Mouse (Mus musculus) myocyte (in vitro differentiated cells): ENCODE data around the gene Bach2. TPM values are rescaled to one million over a fixed set of nuclear protein-coding genes. Genes with fewer than 3 reads are reported as not detected.

Experiments
- H3K27me3 ChIP-seq: one replicate; pipeline ENCODE4 v1.6.1; 2011; ENCODE audit not compliant: control insufficient read depth, insufficient read depth, insufficient read length
- H3K36me3 ChIP-seq: one replicate; pipeline ENCODE4 v1.6.1; 2011; ENCODE audit not compliant: control insufficient read depth, insufficient read depth
- H3K4me2 ChIP-seq: one replicate; pipeline ENCODE4 v1.6.1; 2011; ENCODE audit warnings: low read depth, control low read depth
- H3K4me3 ChIP-seq: one replicate; pipeline ENCODE4 v1.5.1; 2011; ENCODE audit warnings: mild to moderate bottlenecking, control low read depth, moderate library complexity
- H3K79me2 ChIP-seq: one replicate; pipeline ENCODE4 v1.6.1; 2011; ENCODE audit not compliant: control insufficient read depth, insufficient read depth
- H3ac ChIP-seq: one replicate; pipeline ENCODE4 v1.6.1; 2011; ENCODE audit not compliant: control insufficient read depth, insufficient read length
- CEBPB ChIP-seq: IDR thresholded peaks from 2 replicates; pipeline ENCODE4 v1.6.1; 2011; ENCODE audit warnings: mild to moderate bottlenecking, moderate library complexity; ENCODE audit not compliant: poor library complexity, insufficient read depth, severe bottlenecking
- E2F4 ChIP-seq: IDR thresholded peaks from one replicate; pipeline ENCODE4 v1.6.1; 2011; ENCODE audit warnings: mild to moderate bottlenecking, control low read depth, moderate library complexity; ENCODE audit not compliant: insufficient read depth
- MAX ChIP-seq: IDR thresholded peaks from one replicate; pipeline ENCODE4 v1.6.1; 2011; ENCODE audit warnings: low read depth, mild to moderate bottlenecking, control low read depth
- MYOD1 ChIP-seq, 3 experiments: IDR thresholded peaks; one replicate each; pipeline ENCODE4 v1.6.1; 2011; ENCODE audit warnings: control low read depth in 2 of 3, low read depth in 2 of 3, mild to moderate bottlenecking in 2 of 3, moderate library complexity in 1 of 3; ENCODE audit not compliant: insufficient read length in 2 of 3, control insufficient read depth in 1 of 3
- MYOG ChIP-seq, 3 experiments: IDR thresholded peaks; one replicate each; pipeline ENCODE4 v1.6.1; 2011; ENCODE audit warnings: control low read depth in 2 of 3, low read depth in 2 of 3, mild to moderate bottlenecking in 2 of 3; ENCODE audit not compliant: insufficient read length in 2 of 3, control insufficient read depth in 1 of 3, insufficient read depth in 1 of 3
- POLR2A ChIP-seq: IDR thresholded peaks from one replicate; pipeline ENCODE4 v1.6.1; 2011; ENCODE audit warnings: low read depth, mild to moderate bottlenecking, control low read depth, moderate library complexity; ENCODE audit not compliant: insufficient read length
- POLR2AphosphoS2 ChIP-seq: IDR thresholded peaks from one replicate; pipeline ENCODE4 v1.6.1; 2011; ENCODE audit warnings: low read depth, control low read depth; ENCODE audit not compliant: insufficient read length
- REST ChIP-seq: IDR thresholded peaks from one replicate; pipeline ENCODE4 v1.6.1; 2011; ENCODE audit warnings: mild to moderate bottlenecking, control low read depth, moderate library complexity; ENCODE audit not compliant: insufficient read depth, insufficient read length
- SRF ChIP-seq: IDR thresholded peaks from one replicate; pipeline ENCODE4 v1.6.1; 2011; ENCODE audit warnings: low read depth; ENCODE audit not compliant: control insufficient read depth, insufficient read length
- TCF12 ChIP-seq: IDR thresholded peaks from one replicate; pipeline ENCODE4 v1.6.1; 2011; ENCODE audit warnings: mild to moderate bottlenecking, control low read depth; ENCODE audit not compliant: poor library complexity, insufficient read depth, severe bottlenecking
- TCF3 ChIP-seq: IDR thresholded peaks from one replicate; pipeline ENCODE4 v1.6.1; 2011; ENCODE audit warnings: low read depth, control low read depth; ENCODE audit not compliant: insufficient read length
- USF1 ChIP-seq: IDR thresholded peaks from one replicate; pipeline ENCODE4 v1.6.1; 2011; ENCODE audit warnings: low read depth, mild to moderate bottlenecking, control low read depth, moderate library complexity
- polyA plus RNA-seq: library from polyadenylated mRNA; unstranded; fragments of >200 nt; fragmentation: generic; extraction: Trizol; gene quantifications from one replicate; pipeline ENCODE4 v1.2.1, GENCODE M21; 2012; ENCODE audit warnings: missing spikeins

The Bach2 gene
- polyA plus RNA-seq, 1 experiment = 0.29 TPM

GRCm38 (mm10) chr4:32249748-32250332 is 11.2 kb downstream of the Bach2 start:
- H3K79me2 ChIP-seq = no peaks in the 10 kb centered on the region
- no peaks in the 10 kb centered on the region for H3K36me3 ChIP-seq
- peak overlapping the region; percentile 99 for H3K4me2 ChIP-seq
- no peaks in the 10 kb centered on the region for H3K27me3 ChIP-seq
- TF ChIP-seq MAX = no peak
- TF ChIP-seq POLR2AphosphoS2 = no peak
- no peak for TF ChIP-seq REST
- TF ChIP-seq E2F4 = no peak
- TF ChIP-seq MYOD1 (IDR thresholded peaks at IDR 0.05; ENCODE audit: control insufficient read depth in 1 of 3, insufficient read length in 2 of 3, low read depth in 2 of 3) = no peak
- TF ChIP-seq USF1 = no peak
- TF ChIP-seq POLR2A = no peak
- no peak for TF ChIP-seq MYOG (IDR thresholded peaks at IDR 0.05; ENCODE audit: control insufficient read depth in 1 of 3, insufficient read depth in 1 of 3, insufficient read length in 2 of 3, low read depth in 2 of 3)
- no peak for TF ChIP-seq TCF12
- TF ChIP-seq TCF3 = no peak
- TF ChIP-seq CEBPB = no peak
- no peak for TF ChIP-seq SRF
- H3K4me3 ChIP-seq = peak overlapping the region; percentile 34
- H3ac ChIP-seq = peak overlapping the region; percentile 55

- H3K4me3 ChIP-seq = peak overlapping the region; percentile 34
- no peaks in the 10 kb centered on the region for H3K27me3 ChIP-seq
- H3K79me2 ChIP-seq = no peaks in the 10 kb centered on the region
- no peaks in the 10 kb centered on the region for H3K36me3 ChIP-seq
- TF ChIP-seq REST (no peak), MYOD1 (IDR thresholded peaks at IDR 0.05; ENCODE audit: control insufficient read depth in 1 of 3, insufficient read length in 2 of 3, low read depth in 2 of 3) (peak in 1 of 3 experiments; percentile 8), CEBPB (peak; percentile 47; the same call in 1 of the 2 replicates), POLR2AphosphoS2 (no peak)
- H3K4me2 ChIP-seq = peak overlapping the region; percentile 99
- H3ac ChIP-seq = peak overlapping the region; percentile 55
These were observed 11.9 kb downstream of the Bach2 start for GRCm38 (mm10) chr4:32250333-32251004.

- Histone ChIP-seq H3K4me2 (peak overlapping the region; percentile 99), H3K4me3 (peak overlapping the region; percentile 34), H3K79me2 (no peaks in the 10 kb centered on the region), H3K27me3 (no peaks in the 10 kb centered on the region), H3K36me3 (no peaks in the 10 kb centered on the region), H3ac (no peak overlapping the region)
- no peak for TF ChIP-seq SRF
- peak; percentile 41 for TF ChIP-seq POLR2A
- no peak for TF ChIP-seq TCF3
- peak in 1 of 3 experiments; percentile 2 for TF ChIP-seq MYOD1 (IDR thresholded peaks at IDR 0.05; ENCODE audit: control insufficient read depth in 1 of 3, insufficient read length in 2 of 3, low read depth in 2 of 3)
- TF ChIP-seq TCF12 = no peak
- TF ChIP-seq MYOG (IDR thresholded peaks at IDR 0.05; ENCODE audit: control insufficient read depth in 1 of 3, insufficient read depth in 1 of 3, insufficient read length in 2 of 3, low read depth in 2 of 3) = no peak
- no peak for TF ChIP-seq USF1
- no peak for TF ChIP-seq REST
- TF ChIP-seq MAX = no peak
- no peak for TF ChIP-seq POLR2AphosphoS2
- TF ChIP-seq CEBPB = no peak
- no peak for TF ChIP-seq E2F4
These were observed 12.4 kb downstream of the Bach2 start for GRCm38 (mm10) chr4:32251005-32251365.

- Histone ChIP-seq H3ac (no peak overlapping the region), H3K36me3 (no peaks in the 10 kb centered on the region), H3K4me2 (no peak overlapping the region), H3K79me2 (no peaks in the 10 kb centered on the region), H3K27me3 (no peaks in the 10 kb centered on the region), H3K4me3 (no peak overlapping the region)
- TF ChIP-seq REST (no peak), TCF12 (no peak), E2F4 (no peak), MYOD1 (IDR thresholded peaks at IDR 0.05; ENCODE audit: control insufficient read depth in 1 of 3, insufficient read length in 2 of 3, low read depth in 2 of 3) (no peak), MYOG (IDR thresholded peaks at IDR 0.05; ENCODE audit: control insufficient read depth in 1 of 3, insufficient read depth in 1 of 3, insufficient read length in 2 of 3, low read depth in 2 of 3) (no peak), MAX (no peak), SRF (no peak)
These were observed 13.5 kb downstream of the Bach2 start for GRCm38 (mm10) chr4:32251946-32252672.
